In the genomic region with DNA sequence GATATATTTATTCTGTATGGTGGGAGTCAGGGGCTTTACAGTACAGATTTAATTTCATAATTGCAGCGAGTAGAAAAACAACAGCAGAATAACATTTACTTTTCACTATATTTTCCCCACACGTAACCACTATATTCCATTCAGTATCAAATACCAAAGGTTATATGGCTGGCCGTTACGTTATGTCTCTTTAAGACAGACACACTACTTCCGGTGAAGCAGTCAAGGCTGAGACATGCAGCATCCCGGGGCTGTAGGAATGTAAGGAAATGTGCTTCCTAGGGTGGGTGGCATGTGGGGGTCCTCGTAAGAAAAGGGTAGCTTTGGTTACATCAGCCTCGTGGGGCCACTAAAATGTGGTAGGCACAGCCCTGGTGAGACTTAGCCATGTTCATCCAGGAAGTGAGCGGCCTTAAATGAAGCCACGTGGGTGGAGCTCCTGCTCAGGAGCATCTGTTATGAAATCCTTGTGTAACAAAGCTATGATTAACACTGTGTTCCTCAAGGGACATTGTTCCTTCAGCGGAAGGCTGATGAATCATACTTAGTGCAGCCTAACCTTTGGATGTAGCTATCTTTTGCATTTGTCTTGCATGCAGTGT, we compare ENCODE assay signal across 9 mouse cellular contexts.
DNase-seq lines count a peak whose midpoint lies in the region; ATAC-seq and TF ChIP-seq lines count a peak whose summit lies in the region.
"Had no signal": no experiment of that assay in that cellular context is flagged by ENCODE, and none has a peak within 500 bp of the region (broad histone marks: within the 10 kb centered on the region; RNA-seq: fewer than 3 reads in every experiment).

No protein-coding gene starts in this region.

- ATAC-seq in monocyte, adult 5-6 weeks (replicated peaks; ENCODE audit: insufficient number of reproducible peaks, low FRiP score, low TSS enrichment, poor library complexity, severe bottlenecking): peak; percentile 98
- no peak for ATAC-seq in forebrain, embryonic 13.5 days

- H3K4me2 ChIP-seq in forebrain, embryonic 13.5 days: no peak overlapping the region
- H3K4me2 ChIP-seq: liver, embryonic 15.5 days had no signal

- DNase-seq in left cerebral cortex, adult 18-20 months (ENCODE audit: low spot score in 2 of 2): peak; percentile 55 to 64
- no peak for DNase-seq in left cerebral cortex, postnatal 4 days
- DNase-seq in heart, postnatal 36 days: peak; percentile 32 to 62
- DNase-seq in embryo, embryonic 11 days: no peak
- no peak for DNase-seq in thymus, adult 18-20 months

- no peaks in the 10 kb centered on the region for H3K27me3 ChIP-seq in forebrain, embryonic 13.5 days
- H3K27me3 ChIP-seq: liver, embryonic 15.5 days had no signal

- peak overlapping the region; percentile 71 for H3K27ac ChIP-seq in bone marrow macrophage, adult 2 months (ENCODE audit: insufficient read depth, low read depth, low read length)
- no peak overlapping the region for H3K27ac ChIP-seq in forebrain, embryonic 13.5 days
- H3K27ac ChIP-seq: liver, embryonic 15.5 days had no signal

- intact Hi-C loops in left cerebral cortex, postnatal 4 days (cut with DNase I): no loop called here
- intact Hi-C loops in heart, postnatal 36 days (cut with DNase I): no loop called here

- H3K9me3 ChIP-seq in forebrain, embryonic 13.5 days (replicated peaks): no peaks in the 10 kb centered on the region
- H3K9me3 ChIP-seq: liver, embryonic 15.5 days had no signal

- no peak overlapping the region for H3K9ac ChIP-seq in forebrain, embryonic 13.5 days
- H3K9ac ChIP-seq: liver, embryonic 15.5 days had no signal

- TF ChIP-seq CTCF in bone marrow macrophage, adult 2 months (IDR thresholded peaks at IDR 0.05; ENCODE audit: low read depth, low read length): no peak

- peak; percentile 53; the same call in 1 of the 2 replicates for TF ChIP-seq POLR2A in bone marrow macrophage, adult 2 months (IDR thresholded peaks at IDR 0.05; ENCODE audit: borderline replicate concordance, low read depth, low read length)

- H3K4me3 ChIP-seq in bone marrow macrophage, adult 2 months (ENCODE audit: insufficient read depth, low read length): peak overlapping the region; percentile 17; the same call in 1 of the 2 replicates
- H3K4me3 ChIP-seq in forebrain, embryonic 13.5 days: no peak overlapping the region
- H3K4me3 ChIP-seq: liver, embryonic 15.5 days had no signal

- 88% methylated on average over 11 of the region's 11 CpGs for WGBS in forebrain, embryonic 13.5 days

- H3K4me1 ChIP-seq in bone marrow macrophage, adult 2 months (ENCODE audit: control insufficient read depth, insufficient read depth, low read length): peaks cover 21% of the 10 kb centered on the region
- no peaks in the 10 kb centered on the region for H3K4me1 ChIP-seq in forebrain, embryonic 13.5 days

- H3K36me3 ChIP-seq in forebrain, embryonic 13.5 days (ENCODE audit: poor library complexity, severe bottlenecking): peaks cover 23% of the 10 kb centered on the region

Comparison
In these comparisons a context has a peak if more than half of its experiments do, and no peak if none do; other contexts are left out.
1. DNase-seq: peak in left cerebral cortex, adult 18-20 months (2 of 2) and heart, postnatal 36 days (2 of 2); none in left cerebral cortex, postnatal 4 days (single experiment), embryo, embryonic 11 days (single experiment) and thymus, adult 18-20 months (0 of 2).